23 mouse cellular contexts compared by ENCODE assay signal in the genomic region with DNA sequence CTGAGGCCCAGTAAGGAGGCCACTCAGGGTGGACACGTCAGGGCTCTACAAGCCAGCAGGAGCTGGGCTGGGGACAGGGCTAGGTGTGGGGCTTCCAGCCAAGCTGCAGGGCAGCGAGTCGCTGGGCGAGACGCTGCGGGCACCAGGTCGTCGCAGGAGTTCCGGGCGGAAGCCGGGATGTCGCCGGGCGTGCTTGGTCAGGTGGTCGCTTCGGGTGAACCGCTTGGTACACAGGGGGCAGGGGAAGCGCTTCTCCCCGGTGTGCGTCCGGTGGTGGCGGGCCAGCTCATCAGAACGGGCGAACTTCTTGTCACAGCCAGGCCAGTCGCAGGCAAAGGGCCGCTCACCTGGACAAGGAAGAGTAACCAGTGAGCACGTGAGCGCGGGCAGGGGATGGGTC. TPM values are rescaled to one million over a fixed set of nuclear protein-coding genes. Genes with fewer than 3 reads are reported as not detected.
DNase-seq lines count a peak whose midpoint lies in the region; ATAC-seq and TF ChIP-seq lines count a peak whose summit lies in the region.
"Had no signal": no experiment of that assay in that cellular context is flagged by ENCODE, and none has a peak within 500 bp of the region (broad histone marks: within the 10 kb centered on the region; RNA-seq: fewer than 3 reads in every experiment).

No protein-coding gene starts in this region.

- peaks cover 53% of the 10 kb centered on the region for H3K4me1 ChIP-seq in liver, embryonic 11.5 days (replicated peaks; ENCODE audit: control insufficient read depth, insufficient read depth, low read length)
- peaks cover 8 to 44% of the 10 kb centered on the region in 2 experiments; a peak in 3 of 4 replicates for H3K4me1 ChIP-seq in ES-E14 (ENCODE audit: control insufficient read depth in 2 of 2, insufficient read depth in 2 of 2, low read length in 2 of 2, poor library complexity in 1 of 2)
- peaks cover 81% of the 10 kb centered on the region for H3K4me1 ChIP-seq in liver, embryonic 15.5 days (replicated peaks)
- peaks cover 11% of the 10 kb centered on the region; the same call in 1 of the 2 replicates for H3K4me1 ChIP-seq in lung, postnatal 0 days (ENCODE audit: insufficient read depth, low read depth, low read length)

- H3K4me2 ChIP-seq in liver, embryonic 11.5 days = peak overlapping the region; percentile 97
- H3K4me2 ChIP-seq in liver, embryonic 15.5 days = peak overlapping the region; percentile 99
- no peak overlapping the region for H3K4me2 ChIP-seq in lung, postnatal 0 days (replicated peaks; ENCODE audit: low read depth, low read length)
- H3K4me2 ChIP-seq: embryonic facial prominence, embryonic 15.5 days; forebrain, embryonic 12.5 days had no signal

- H3K4me3 ChIP-seq in gastrocnemius, adult 2 months = no peak overlapping the region
- H3K4me3 ChIP-seq in liver, embryonic 11.5 days (ENCODE audit: low read depth, low read length) = no peak overlapping the region
- peak overlapping the region in 1 of 2 experiments; percentile 6; a peak in 2 of 4 replicates for H3K4me3 ChIP-seq in ES-E14 (ENCODE audit: insufficient read depth in 1 of 2, low read depth in 1 of 2, low read length in 2 of 2, poor library complexity in 1 of 2, severe bottlenecking in 1 of 2)
- H3K4me3 ChIP-seq in liver, embryonic 15.5 days (replicated peaks) = peak overlapping the region; percentile 93; the same call in 1 of the 2 replicates
- no peak overlapping the region for H3K4me3 ChIP-seq in lung, postnatal 0 days (ENCODE audit: low read depth, low read length)
- H3K4me3 ChIP-seq: embryonic facial prominence, embryonic 15.5 days; forebrain, embryonic 12.5 days; left cerebral cortex, adult 2 months; neural tube, embryonic 12.5 days had no signal

- H3K9me3 ChIP-seq in liver, embryonic 11.5 days (ENCODE audit: control insufficient read depth, low read length) = no peaks in the 10 kb centered on the region
- H3K9me3 ChIP-seq in ES-E14 (ENCODE audit: control insufficient read depth, insufficient read depth, low read depth, low read length) = no peaks in the 10 kb centered on the region
- H3K9me3 ChIP-seq in liver, embryonic 15.5 days (replicated peaks) = no peaks in the 10 kb centered on the region
- H3K9me3 ChIP-seq in lung, postnatal 0 days (ENCODE audit: low read length) = no peaks in the 10 kb centered on the region
- H3K9me3 ChIP-seq: embryonic facial prominence, embryonic 15.5 days; forebrain, embryonic 12.5 days; heart, embryonic 12.5 days; midbrain, embryonic 10.5 days; neural tube, embryonic 12.5 days had no signal

- no peak for TF ChIP-seq CTCF in gastrocnemius, adult 2 months (IDR thresholded peaks at IDR 0.05)
- TF ChIP-seq CTCF in lung, postnatal 0 days (IDR thresholded peaks at IDR 0.05) = no peak

- peak overlapping the region; percentile 80; the same call in 1 of the 2 replicates for H3K27ac ChIP-seq in gastrocnemius, adult 2 months
- peak overlapping the region; percentile 95; the same call in 1 of the 2 replicates for H3K27ac ChIP-seq in liver, embryonic 11.5 days (ENCODE audit: low read depth, low read length)
- H3K27ac ChIP-seq in ES-E14 (ENCODE audit: insufficient read depth, low read depth, low read length, poor library complexity, severe bottlenecking) = no peak overlapping the region
- H3K27ac ChIP-seq in liver, embryonic 15.5 days (replicated peaks) = peak overlapping the region; percentile 97
- H3K27ac ChIP-seq in lung, postnatal 0 days (ENCODE audit: low read length) = no peak overlapping the region
- H3K27ac ChIP-seq: embryonic facial prominence, embryonic 15.5 days; forebrain, embryonic 12.5 days; neural tube, embryonic 12.5 days had no signal

- in situ Hi-C loops in ES-E14 (cut with MboI; ENCODE audit: low sequenced_read_pairs in 2 of 2, unreplicated experiment in 2 of 2) = no loop called here

- ATAC-seq in liver, embryonic 11.5 days (replicated peaks; ENCODE audit: low FRiP score) = no peak
- no peak for ATAC-seq in liver, embryonic 15.5 days (ENCODE audit: insufficient read depth)
- ATAC-seq in lung, postnatal 0 days = no peak
- ATAC-seq: activated CD4-positive, CD25-positive, alpha-beta regulatory T cell, adult 4 months had no signal

- DNase-seq in gastrocnemius, adult 2 months = no peak
- DNase-seq in gastrocnemius, postnatal 36 days = no peak
- no peak for DNase-seq in liver, embryonic 11.5 days (ENCODE audit: low spot score)
- DNase-seq in liver = no peak
- no peak for DNase-seq in ES-E14 (ENCODE audit: low read depth, low spot score)
- no peak for DNase-seq in lung, postnatal 25 days (ENCODE audit: low spot score)
- no peak for DNase-seq in lung, postnatal 0 days (ENCODE audit: low spot score)
- DNase-seq: B cell, adult 2 months; cerebellum, postnatal 25 days; left cerebral cortex, postnatal 4 days; lung, postnatal 14 days; thymus, postnatal 36 days had no signal

- TF ChIP-seq EP300 in lung, postnatal 0 days (IDR thresholded peaks at IDR 0.05) = no peak

- intact Hi-C loops in gastrocnemius, adult 2 months (cut with DNase I) = no loop called here
- intact Hi-C loops in gastrocnemius, postnatal 36 days (cut with DNase I) = loop anchor here (5.0 kb wide), 1 partner anchor 118 kb away; no protein-coding TSS in a partner anchor

- H3K9ac ChIP-seq in liver, embryonic 11.5 days (ENCODE audit: low read depth, low read length) = no peak overlapping the region
- H3K9ac ChIP-seq in ES-E14 (ENCODE audit: insufficient read depth, low read depth, low read length, poor library complexity, severe bottlenecking) = 0 out of 2 replicates have a peak overlapping the region, but pooled peaks have one; percentile 27
- peak overlapping the region; percentile 44; the same call in 1 of the 2 replicates for H3K9ac ChIP-seq in liver, embryonic 15.5 days
- no peak overlapping the region for H3K9ac ChIP-seq in lung, postnatal 0 days (replicated peaks; ENCODE audit: low read depth)
- H3K9ac ChIP-seq: embryonic facial prominence, embryonic 15.5 days; forebrain, embryonic 12.5 days; heart, embryonic 12.5 days; neural tube, embryonic 12.5 days had no signal

- peaks cover 6% of the 10 kb centered on the region for H3K36me3 ChIP-seq in liver, embryonic 11.5 days (ENCODE audit: control insufficient read depth, insufficient read depth, low read length)
- H3K36me3 ChIP-seq in ES-E14 (ENCODE audit: control insufficient read depth, insufficient read depth, low read length, poor library complexity, severe bottlenecking) = peaks cover 14% of the 10 kb centered on the region; the same call in 1 of the 2 replicates
- peaks cover 40% of the 10 kb centered on the region for H3K36me3 ChIP-seq in liver, embryonic 15.5 days (replicated peaks)
- no peaks in the 10 kb centered on the region for H3K36me3 ChIP-seq in lung, postnatal 0 days (ENCODE audit: insufficient read depth, low read length)

- WGBS in liver, embryonic 11.5 days = 94% methylated on average over 29 of the region's 29 CpGs
- WGBS in liver, embryonic 15.5 days (ENCODE audit: insufficient replicate concordance) = 91% methylated on average over 29 of the region's 29 CpGs
- 93% methylated on average over 29 of the region's 29 CpGs for WGBS in lung, postnatal 0 days

- no peaks in the 10 kb centered on the region for H3K27me3 ChIP-seq in liver, embryonic 11.5 days (replicated peaks; ENCODE audit: control insufficient read depth, insufficient read depth, low read length)
- H3K27me3 ChIP-seq in liver, embryonic 15.5 days = no peaks in the 10 kb centered on the region
- H3K27me3 ChIP-seq in lung, postnatal 0 days (replicated peaks; ENCODE audit: insufficient read depth, low read length) = no peaks in the 10 kb centered on the region
- H3K27me3 ChIP-seq: embryonic facial prominence, embryonic 15.5 days; forebrain, embryonic 12.5 days; heart, embryonic 12.5 days; neural tube, embryonic 12.5 days had no signal

TF ChIP-seq in ES-E14, 5 proteins besides CTCF, POLR2A, EP300 and RAD21 (continues in another document):
- TF ChIP-seq ZC3H11A (IDR thresholded peaks at IDR 0.05; ENCODE audit: borderline replicate concordance, low read depth, low read length) = no peak

RNA-seq across cellular contexts. Expression of a gene that starts 7.5 kb away (rescaled TPM):
- 10 to 100 TPM in 1 of 2 experiments, 1 to 10 TPM in 1; 9.8 to 10.4 TPM for total RNA-seq in gastrocnemius, adult 2 months (2021)
- 1 to 10 TPM; 8.8 to 9.7 TPM for total RNA-seq in gastrocnemius, postnatal 36 days (2021)
- 31.8 and 33.4 TPM in 2 replicates for polyA plus RNA-seq in liver, embryonic 11.5 days (2014; fragmentation: Nextera tagmentation; extraction: Ambion mirVana)
- 27.4 and 33.4 TPM in 2 replicates for total RNA-seq in ES-E14 (2012; rRNA removed)
- 12.8 and 15.6 TPM in 2 replicates for polyA plus RNA-seq in liver, embryonic 15.5 days (2015; fragmentation: Nextera tagmentation; extraction: Ambion mirVana)
- 12.9 TPM in 2 replicates for polyA plus RNA-seq in lung, postnatal 0 days (2015; fragmentation: Nextera tagmentation; extraction: Ambion mirVana)

RNA-seq across cellular contexts. Expression of a gene that starts 8.2 kb away (rescaled TPM):
- 1 to 10 TPM in 1 of 2 experiments, under 1 TPM in 1; 0.92 to 1.9 TPM for total RNA-seq in gastrocnemius, adult 2 months (2021)
- 1 to 10 TPM; 1.5 TPM for total RNA-seq in gastrocnemius, postnatal 36 days (2021)
- polyA plus RNA-seq in liver, embryonic 11.5 days (2014; fragmentation: Nextera tagmentation; extraction: Ambion mirVana) = 10.0 and 11.4 TPM in 2 replicates
- total RNA-seq in ES-E14 (2012; rRNA removed) = 20.8 and 23.5 TPM in 2 replicates
- polyA plus RNA-seq in liver, embryonic 15.5 days (2015; fragmentation: Nextera tagmentation; extraction: Ambion mirVana) = 11.7 and 12.1 TPM in 2 replicates
- 7.1 and 7.2 TPM in 2 replicates for polyA plus RNA-seq in lung, postnatal 0 days (2015; fragmentation: Nextera tagmentation; extraction: Ambion mirVana)

RNA-seq across cellular contexts. Expression of a gene that starts 21.3 kb away (rescaled TPM):
- 10 to 100 TPM; 60.6 to 61.7 TPM for total RNA-seq in gastrocnemius, adult 2 months (2021)
- 10 to 100 TPM; 52.5 to 62.7 TPM for total RNA-seq in gastrocnemius, postnatal 36 days (2021)
- polyA plus RNA-seq in liver, embryonic 11.5 days (2014; fragmentation: Nextera tagmentation; extraction: Ambion mirVana) = 89.7 and 96.5 TPM in 2 replicates
- 67.9 and 68.7 TPM in 2 replicates for total RNA-seq in ES-E14 (2012; rRNA removed)
- 50.8 and 62.8 TPM in 2 replicates for polyA plus RNA-seq in liver, embryonic 15.5 days (2015; fragmentation: Nextera tagmentation; extraction: Ambion mirVana)
- 105 and 106 TPM in 2 replicates for polyA plus RNA-seq in lung, postnatal 0 days (2015; fragmentation: Nextera tagmentation; extraction: Ambion mirVana)

RNA-seq across cellular contexts. Expression of a gene that starts 30.0 kb away (rescaled TPM):
- not detected for total RNA-seq in gastrocnemius, adult 2 months (2021)
- not detected for total RNA-seq in gastrocnemius, postnatal 36 days (2021)
- polyA plus RNA-seq in liver, embryonic 11.5 days (2014; fragmentation: Nextera tagmentation; extraction: Ambion mirVana) = 0.12 and 0.23 TPM in 2 replicates
- 0.80 and 2.3 TPM in 2 replicates for total RNA-seq in ES-E14 (2012; rRNA removed)
- polyA plus RNA-seq in liver, embryonic 15.5 days (2015; fragmentation: Nextera tagmentation; extraction: Ambion mirVana) = 0.02 TPM in 1 of 2 replicates, not detected in the other
- 0.04 and 0.10 TPM in 2 replicates for polyA plus RNA-seq in lung, postnatal 0 days (2015; fragmentation: Nextera tagmentation; extraction: Ambion mirVana)
- total RNA-seq: heart, postnatal 14 days; liver, adult 2 months had no signal
- polyA plus RNA-seq: activated CD4-positive, CD25-positive, alpha-beta regulatory T cell, adult 4 months; liver, adult 2 months; small intestine, adult 2 months had no signal

RNA-seq across cellular contexts. Expression of a gene that starts 33.8 kb away (rescaled TPM):
- 10 to 100 TPM; 17.0 to 17.5 TPM for total RNA-seq in gastrocnemius, adult 2 months (2021)
- total RNA-seq in gastrocnemius, postnatal 36 days (2021) = 10 to 100 TPM; 14.5 to 14.8 TPM
- 93.9 and 94.3 TPM in 2 replicates for polyA plus RNA-seq in liver, embryonic 11.5 days (2014; fragmentation: Nextera tagmentation; extraction: Ambion mirVana)
- 54.8 and 83.8 TPM in 2 replicates for total RNA-seq in ES-E14 (2012; rRNA removed)
- polyA plus RNA-seq in liver, embryonic 15.5 days (2015; fragmentation: Nextera tagmentation; extraction: Ambion mirVana) = 41.9 and 45.3 TPM in 2 replicates
- polyA plus RNA-seq in lung, postnatal 0 days (2015; fragmentation: Nextera tagmentation; extraction: Ambion mirVana) = 56.9 and 59.3 TPM in 2 replicates

Comparison
In these comparisons a context has a peak if more than half of its experiments do, and no peak if none do; other contexts are left out.
1. H3K9ac ChIP-seq: peak in ES-E14 (single experiment) and liver, embryonic 15.5 days (single experiment); none in liver, embryonic 11.5 days (single experiment) and lung, postnatal 0 days (single experiment).
2. H3K27ac ChIP-seq: peak in gastrocnemius, adult 2 months (single experiment), liver, embryonic 11.5 days (single experiment) and liver, embryonic 15.5 days (single experiment); none in ES-E14 (single experiment) and lung, postnatal 0 days (single experiment).